Comparison of ENCODE assay signal across 26 mouse cellular contexts in genomic region chr6:48723468-48723867, GRCm38 (mm10). TPM values are rescaled to one million over a fixed set of nuclear protein-coding genes. Genes with fewer than 3 reads are reported as not detected.
DNase-seq lines count a peak whose midpoint lies in the region; ATAC-seq lines count a peak whose summit lies in the region.
"Had no signal": no experiment of that assay in that cellular context is flagged by ENCODE, and none has a peak within 500 bp of the region (broad histone marks: within the 10 kb centered on the region; RNA-seq: fewer than 3 reads in every experiment).

No protein-coding gene starts in this region.

- peak; percentile 63 for DNase-seq in CD4-positive, CD25-positive, alpha-beta regulatory T cell, adult 2 months (ENCODE audit: low read depth, low spot score)
- DNase-seq in thymus, postnatal 4 days, result peak; percentile 31
- DNase-seq in thymus, postnatal 14 days, result no peak
- DNase-seq in naive thymus-derived CD4-positive, alpha-beta T cell, adult 2 months (ENCODE audit: low read depth), result peak; percentile 63
- DNase-seq in layer of hippocampus, postnatal 10 days (ENCODE audit: low spot score in 2 of 2), result no peak
- no peak for DNase-seq in gastrocnemius, adult 8-10 months (ENCODE audit: low spot score in 2 of 2)
- DNase-seq: adrenal gland, postnatal 10 days; B cell, adult 2 months; cerebellum, adult 11-12 months; cerebellum, adult 9-10 months; cerebellum, postnatal 36 days; gastrocnemius, adult 2 months; gastrocnemius, postnatal 36 days; heart, adult 18-20 months; heart, postnatal 10 days had no signal

- ATAC-seq in CD4-positive, CD25-positive, alpha-beta regulatory T cell, adult 4 months, result no peak
- ATAC-seq: forebrain, embryonic 13.5 days; hindbrain, postnatal 0 days; intestine, embryonic 16.5 days had no signal

RNA-seq across cellular contexts. Expression of gene Gimap7, which starts 5.0 kb away (rescaled TPM):
- polyA plus RNA-seq in CD4-positive, CD25-positive, alpha-beta regulatory T cell, adult 4 months (2017; shearing (Covaris generic)), result 100 to 1,000 TPM; 600 to 617 TPM
- total RNA-seq in layer of hippocampus, postnatal 10 days (2021), result not detected
- not detected for total RNA-seq in gastrocnemius, adult 8-10 months (2022)
- total RNA-seq: adrenal gland, postnatal 4 days; gastrocnemius, adult 2 months; gastrocnemius, postnatal 36 days; heart, postnatal 10 days; hindbrain, postnatal 0 days had no signal
- polyA plus RNA-seq: embryonic facial prominence, embryonic 10.5 days; embryonic facial prominence, embryonic 14.5 days; forebrain, embryonic 13.5 days; G1E; heart, embryonic 10.5 days; heart, embryonic 14.5 days; hindbrain, embryonic 13.5 days; hindbrain, postnatal 0 days had no signal

RNA-seq across cellular contexts. Expression of gene Gm28053, which starts 5.1 kb away (rescaled TPM):
- 10 to 100 TPM; 62.5 to 69.5 TPM for polyA plus RNA-seq in CD4-positive, CD25-positive, alpha-beta regulatory T cell, adult 4 months (2017; shearing (Covaris generic))
- total RNA-seq in layer of hippocampus, postnatal 10 days (2021), result not detected
- 1 to 10 TPM in 3 of 4 experiments, not detected in 1; 1.2 to 2.4 (median 1.4) TPM for total RNA-seq in gastrocnemius, adult 8-10 months (2022)
- total RNA-seq: G1E; gastrocnemius, postnatal 36 days; hindbrain, postnatal 0 days had no signal
- polyA plus RNA-seq: embryonic facial prominence, embryonic 10.5 days; embryonic facial prominence, embryonic 14.5 days; G1E; hindbrain, embryonic 13.5 days; hindbrain, postnatal 0 days had no signal

RNA-seq across cellular contexts. Expression of gene Gimap1, which starts 15.4 kb away (rescaled TPM):
- polyA plus RNA-seq in CD4-positive, CD25-positive, alpha-beta regulatory T cell, adult 4 months (2017; shearing (Covaris generic)), result 100 to 1,000 TPM; 342 to 402 TPM
- total RNA-seq in layer of hippocampus, postnatal 10 days (2021), result 1 to 10 TPM; 3.0 to 3.2 TPM
- total RNA-seq in gastrocnemius, adult 8-10 months (2022), result 1 to 10 TPM; 1.5 to 3.1 (median 2.2) TPM
- total RNA-seq: G1E had no signal
- polyA plus RNA-seq: G1E had no signal

RNA-seq across cellular contexts. Expression of gene Gimap6, which starts 15.4 kb away (rescaled TPM):
- polyA plus RNA-seq in CD4-positive, CD25-positive, alpha-beta regulatory T cell, adult 4 months (2017; shearing (Covaris generic)), result 1,000 to 10,000 TPM; 1,247 to 1,551 TPM
- 1 to 10 TPM; 6.2 to 8.2 TPM for total RNA-seq in layer of hippocampus, postnatal 10 days (2021)
- 1 to 10 TPM; 8.4 to 9.9 (median 9.1) TPM for total RNA-seq in gastrocnemius, adult 8-10 months (2022)

RNA-seq across cellular contexts. Expression of gene Gimap5, which starts 22.5 kb away (rescaled TPM):
- 100 to 1,000 TPM; 196 to 256 TPM for polyA plus RNA-seq in CD4-positive, CD25-positive, alpha-beta regulatory T cell, adult 4 months (2017; shearing (Covaris generic))
- total RNA-seq in layer of hippocampus, postnatal 10 days (2021), result 1 to 10 TPM in 1 of 2 experiments, under 1 TPM in 1; 0.98 to 1.2 TPM
- 1 to 10 TPM in 3 of 4 experiments, under 1 TPM in 1; 0.82 to 1.5 (median 1.2) TPM for total RNA-seq in gastrocnemius, adult 8-10 months (2022)
- polyA plus RNA-seq: G1E had no signal

Comparison
In these comparisons a context has a peak if more than half of its experiments do, and no peak if none do; other contexts are left out.
1. DNase-seq: peak in CD4-positive, CD25-positive, alpha-beta regulatory T cell, adult 2 months (single experiment), thymus, postnatal 4 days (single experiment) and naive thymus-derived CD4-positive, alpha-beta T cell, adult 2 months (single experiment); none in thymus, postnatal 14 days (single experiment), layer of hippocampus, postnatal 10 days (0 of 2) and gastrocnemius, adult 8-10 months (0 of 2).